Mouse (Mus musculus) CH12.LX (cell line): Measurements from ENCODE around the gene Trappc2l.

ENCODE experiments used
- CTCF ChIP-seq, 2 experiments: IDR thresholded peaks in 1 of 2; conservative IDR thresholded peaks in 1 of 2; 2 replicates each; pipeline ENCODE4 v1.5.1; 2011 to 2012; ENCODE audit warnings: low read depth in 2 of 2, low read length in 2 of 2, improper control_type of control experiment in 1 of 2, inconsistent platforms in 1 of 2, mild to moderate bottlenecking in 1 of 2, moderate library complexity in 1 of 2
- POLR2A ChIP-seq: IDR thresholded peaks from 2 replicates; pipeline ENCODE4 v1.6.1; 2011; ENCODE audit warnings: low read depth, mild to moderate bottlenecking, improper control_type of control experiment, low read length

DNA sequence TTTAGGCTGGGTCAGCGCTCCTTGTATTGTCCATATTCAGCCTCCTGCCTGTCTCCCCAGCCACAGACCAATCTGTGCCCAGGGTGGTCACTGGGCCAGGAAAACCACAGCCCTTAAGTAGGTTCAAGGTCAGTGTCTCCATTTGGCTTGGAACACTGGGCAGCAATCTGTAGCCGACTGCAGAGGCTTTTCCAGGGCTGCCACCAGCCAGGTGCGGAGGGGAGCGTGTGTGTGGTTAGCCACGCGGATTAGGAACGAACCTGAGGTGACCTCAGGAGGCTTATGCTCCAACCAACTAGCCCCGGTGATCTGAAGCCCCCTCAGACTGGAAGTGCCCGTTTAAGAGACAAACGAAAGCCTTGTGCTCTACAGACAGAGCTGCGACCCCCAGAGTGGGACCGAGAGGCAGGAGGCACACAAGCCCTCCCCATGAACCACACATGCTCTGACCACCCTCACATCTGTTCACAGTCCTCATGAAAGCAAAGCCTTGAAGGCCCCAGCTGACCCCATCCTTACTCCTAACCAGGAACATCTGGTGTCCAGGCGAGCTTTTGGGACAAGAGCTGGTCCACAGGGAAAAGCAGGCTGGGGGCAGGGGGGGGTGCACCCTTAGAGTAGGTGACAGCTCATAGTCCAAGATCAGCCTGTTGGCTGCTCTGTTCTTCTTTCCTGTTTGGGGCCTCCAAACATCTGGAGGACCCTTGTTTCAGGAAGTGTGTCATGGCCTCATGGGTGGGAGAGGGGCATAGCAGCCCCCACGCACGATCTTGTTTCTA lies 36.9 kb downstream of the Trappc2l start:
- TF ChIP-seq POLR2A (no peak), CTCF (conservative IDR thresholded peaks at IDR 0.05 in 1 of 2, IDR thresholded peaks at IDR 0.05 in 1 of 2; ENCODE audit: low read depth in 2 of 2, low read length in 2 of 2) (no peak)
